Mouse (Mus musculus) neural tube, embryonic 15.5 days (tissue): ENCODE measurements at regions not wholly inside any gene's neighbourhood (a gene's known extent, or its start where the extent isn't known, plus 50 kb on each side); places are given as distances from the start of the nearest gene placed in this dataset.
A peak's percentile ranks its signal among the peaks of the same experiment; 100 is the strongest.

ENCODE experiments used
- ATAC-seq: fragments of 200-750 bp; cut with Nextera tagmentation; 2 replicates; pipeline ENCODE4 v1.8.0; 2017; ENCODE audit warnings: mild to moderate bottlenecking, moderate TSS enrichment, moderate library complexity; ENCODE audit not compliant: low FRiP score
- H3K27ac ChIP-seq: fragments of 300-500 bp; sonication (generic); replicated peaks from 2 replicates; pipeline ENCODE4 v1.5.1; 2015; ENCODE audit warnings: mild to moderate bottlenecking, inconsistent platforms
- H3K27me3 ChIP-seq: fragments of 300-500 bp; sonication (generic); replicated peaks from 2 replicates; pipeline ENCODE4 v1.6.1; 2015; ENCODE audit warnings: inconsistent platforms
- H3K36me3 ChIP-seq: fragments of 300-500 bp; sonication (generic); 2 replicates; pipeline ENCODE4 v1.6.1; 2015; ENCODE audit warnings: inconsistent platforms
- H3K4me1 ChIP-seq: fragments of 300-500 bp; sonication (generic); 2 replicates; pipeline ENCODE4 v1.6.1; 2015; ENCODE audit warnings: inconsistent platforms
- H3K4me2 ChIP-seq: fragments of 300-500 bp; sonication (generic); 2 replicates; pipeline ENCODE4 v1.6.1; 2015; ENCODE audit warnings: inconsistent platforms, mild to moderate bottlenecking, moderate library complexity
- H3K4me3 ChIP-seq: fragments of 300-500 bp; sonication (generic); replicated peaks from 2 replicates; pipeline ENCODE4 v1.5.1; 2015; ENCODE audit warnings: mild to moderate bottlenecking, inconsistent platforms
- H3K9ac ChIP-seq: fragments of 300-500 bp; sonication (generic); replicated peaks from 2 replicates; pipeline ENCODE4 v1.6.1; 2015; ENCODE audit warnings: mild to moderate bottlenecking, inconsistent platforms
- H3K9me3 ChIP-seq: fragments of 300-500 bp; sonication (generic); replicated peaks from 2 replicates; pipeline ENCODE4 v1.6.1; 2016; ENCODE audit warnings: inconsistent platforms
- WGBS: fragments of 180-500 bp; shearing (Covaris S2); methylation state at CpG from one replicate; pipeline ENCODE4 v1.1.7; 2015; ENCODE audit warnings: mixed read lengths; 5-methylcytosine and 5-hydroxymethylcytosine counted together

GRCm38 (mm10) chr13:52738095-52738660 lies 155.2 kb downstream of the Syk start:
- WGBS, result 74% methylated on average over 9 of the region's 9 CpGs
- Histone ChIP-seq H3K27ac (no peak overlapping the region), H3K4me2 (no peak overlapping the region), H3K9me3 (no peaks in the 10 kb centered on the region), H3K27me3 (no peaks in the 10 kb centered on the region), H3K4me3 (no peak overlapping the region), H3K36me3 (no peaks in the 10 kb centered on the region), H3K4me1 (peaks cover 21% of the 10 kb centered on the region), H3K9ac (no peak overlapping the region)
- ATAC-seq, result no peak

GRCm38 (mm10) chr13:52741371-52741770 lies 158.4 kb downstream of the Syk start:
- no peak for ATAC-seq
- 82% methylated on average over 4 of the region's 4 CpGs for WGBS
- H3K36me3 ChIP-seq, result no peaks in the 10 kb centered on the region
- H3K4me1 ChIP-seq, result peaks cover 4% of the 10 kb centered on the region
- no peaks in the 10 kb centered on the region for H3K27me3 ChIP-seq
- H3K4me2 ChIP-seq, result no peak overlapping the region
- H3K4me3 ChIP-seq, result no peak overlapping the region
- H3K9me3 ChIP-seq, result no peaks in the 10 kb centered on the region
- no peak overlapping the region for H3K9ac ChIP-seq
- no peak overlapping the region for H3K27ac ChIP-seq

- Histone ChIP-seq H3K4me3 (no peak overlapping the region), H3K4me2 (no peak overlapping the region), H3K27me3 (no peaks in the 10 kb centered on the region), H3K36me3 (no peaks in the 10 kb centered on the region), H3K9ac (no peak overlapping the region), H3K4me1 (peaks cover 9% of the 10 kb centered on the region; the same call in 1 of the 2 replicates), H3K9me3 (no peaks in the 10 kb centered on the region), H3K27ac (no peak overlapping the region)
- ATAC-seq, result no peak
- WGBS, result 30% methylated on average over 10 of the region's 10 CpGs
These were observed 173.0 kb downstream of the Syk start for GRCm38 (mm10) chr13:52756005-52756404.

GRCm38 (mm10) chr13:52765508-52766181 lies 163.8 kb downstream of the Auh start:
- H3K4me1 ChIP-seq, result peaks cover 18% of the 10 kb centered on the region
- no peak overlapping the region for H3K9ac ChIP-seq
- H3K27ac ChIP-seq, result peak overlapping the region; percentile 58
- 0 out of 2 replicates have a peak, but pooled peaks have one; percentile 37 for ATAC-seq
- H3K36me3 ChIP-seq, result no peaks in the 10 kb centered on the region
- no peaks in the 10 kb centered on the region for H3K27me3 ChIP-seq
- no peak overlapping the region; the same call in 1 of the 2 replicates for H3K4me2 ChIP-seq
- no peak overlapping the region for H3K4me3 ChIP-seq
- no peaks in the 10 kb centered on the region for H3K9me3 ChIP-seq
- WGBS, result 30% methylated on average over 13 of the region's 13 CpGs

GRCm38 (mm10) chr13:52766236-52766635 lies 163.2 kb downstream of the Auh start:
- 83% methylated on average over 2 of the region's 2 CpGs for WGBS
- H3K27me3 ChIP-seq, result no peaks in the 10 kb centered on the region
- H3K9me3 ChIP-seq, result no peaks in the 10 kb centered on the region
- no peaks in the 10 kb centered on the region for H3K36me3 ChIP-seq
- no peak overlapping the region for H3K4me2 ChIP-seq
- peaks cover 18% of the 10 kb centered on the region for H3K4me1 ChIP-seq
- no peak overlapping the region for H3K9ac ChIP-seq
- no peak overlapping the region for H3K4me3 ChIP-seq
- no peak for ATAC-seq
- no peak overlapping the region for H3K27ac ChIP-seq

GRCm38 (mm10) chr13:52769956-52770355 lies 159.5 kb downstream of the Auh start:
- no peaks in the 10 kb centered on the region for H3K9me3 ChIP-seq
- H3K27me3 ChIP-seq, result no peaks in the 10 kb centered on the region
- no peaks in the 10 kb centered on the region for H3K36me3 ChIP-seq
- no peak overlapping the region for H3K4me3 ChIP-seq
- no peak overlapping the region for H3K27ac ChIP-seq
- H3K9ac ChIP-seq, result no peak overlapping the region
- ATAC-seq, result no peak
- H3K4me1 ChIP-seq, result peaks cover 16% of the 10 kb centered on the region
- 89% methylated on average over 8 of the region's 8 CpGs for WGBS
- H3K4me2 ChIP-seq, result no peak overlapping the region

- Histone ChIP-seq H3K27me3 (no peaks in the 10 kb centered on the region), H3K4me2 (no peak overlapping the region), H3K9ac (no peak overlapping the region), H3K36me3 (no peaks in the 10 kb centered on the region), H3K4me3 (no peak overlapping the region), H3K27ac (no peak overlapping the region), H3K9me3 (no peaks in the 10 kb centered on the region), H3K4me1 (no peaks in the 10 kb centered on the region)
- 92% methylated on average over 3 of the region's 3 CpGs for WGBS
- no peak for ATAC-seq
These were observed 158.0 kb downstream of the Auh start for GRCm38 (mm10) chr13:52771518-52771917.

- Histone ChIP-seq H3K9me3 (no peaks in the 10 kb centered on the region), H3K27me3 (no peaks in the 10 kb centered on the region), H3K4me3 (no peak overlapping the region), H3K36me3 (no peaks in the 10 kb centered on the region), H3K4me1 (no peaks in the 10 kb centered on the region), H3K9ac (no peak overlapping the region), H3K27ac (no peak overlapping the region), H3K4me2 (no peak overlapping the region)
- ATAC-seq, result no peak
- 77% methylated on average over 4 of the region's 4 CpGs for WGBS
These were observed 157.4 kb downstream of the Auh start for GRCm38 (mm10) chr13:52772081-52772480.

GRCm38 (mm10) chr13:52777396-52778034 lies 152.0 kb downstream of the Auh start:
- no peak for ATAC-seq
- no peak overlapping the region for H3K4me2 ChIP-seq
- WGBS, result 64% methylated on average over 6 of the region's 6 CpGs
- H3K36me3 ChIP-seq, result no peaks in the 10 kb centered on the region
- no peaks in the 10 kb centered on the region for H3K9me3 ChIP-seq
- H3K4me3 ChIP-seq, result no peak overlapping the region
- H3K4me1 ChIP-seq, result peaks cover 15% of the 10 kb centered on the region; the same call in 1 of the 2 replicates
- no peak overlapping the region for H3K9ac ChIP-seq
- H3K27ac ChIP-seq, result no peak overlapping the region
- no peaks in the 10 kb centered on the region for H3K27me3 ChIP-seq

- H3K36me3 ChIP-seq, result no peaks in the 10 kb centered on the region
- no peak for ATAC-seq
- no peak overlapping the region for H3K4me2 ChIP-seq
- no peaks in the 10 kb centered on the region for H3K9me3 ChIP-seq
- H3K27me3 ChIP-seq, result no peaks in the 10 kb centered on the region
- peaks cover 15% of the 10 kb centered on the region; the same call in 1 of the 2 replicates for H3K4me1 ChIP-seq
- H3K9ac ChIP-seq, result no peak overlapping the region
- no peak overlapping the region for H3K27ac ChIP-seq
- WGBS, result 39% methylated on average over 4 of the region's 4 CpGs
- no peak overlapping the region for H3K4me3 ChIP-seq
These were observed 150.6 kb downstream of the Auh start for GRCm38 (mm10) chr13:52778848-52779247.
